9 mouse cellular contexts compared by ENCODE assay signal in the genomic region with DNA sequence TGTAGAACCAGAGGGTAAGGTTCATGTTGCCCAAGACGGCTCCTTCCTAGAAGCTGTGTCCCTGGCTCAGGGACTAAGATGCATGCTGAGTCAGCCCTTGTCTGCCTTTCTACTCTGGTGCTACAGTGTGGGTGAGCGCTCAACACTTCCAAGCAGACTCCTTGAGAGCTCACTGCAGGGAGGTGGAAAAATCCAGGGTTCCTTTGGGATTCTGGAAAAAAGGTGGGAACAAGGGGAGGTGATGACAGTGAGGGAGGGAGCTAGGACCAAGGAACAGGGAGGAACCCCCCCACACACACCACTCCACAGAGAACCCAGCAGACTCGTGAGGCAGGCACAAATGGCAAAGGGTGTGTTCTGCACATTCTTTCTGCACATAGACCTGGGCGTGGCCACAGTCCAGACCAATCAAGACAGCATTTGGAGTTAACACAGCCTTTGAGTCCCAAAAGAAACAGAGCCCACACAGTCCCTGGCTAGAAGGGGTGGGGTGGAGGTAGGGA. TPM values are rescaled to one million over a fixed set of nuclear protein-coding genes. Genes with fewer than 3 reads are reported as not detected.
A peak's percentile ranks its signal among the peaks of the same experiment; 100 is the strongest.
DNase-seq lines count a peak whose midpoint lies in the region; ATAC-seq and TF ChIP-seq lines count a peak whose summit lies in the region.
"Had no signal": no experiment of that assay in that cellular context is flagged by ENCODE, and none has a peak within 500 bp of the region (broad histone marks: within the 10 kb centered on the region; RNA-seq: fewer than 3 reads in every experiment).

No protein-coding gene starts in this region.

- no peak for DNase-seq in heart, adult 2 months
- peak; percentile 91 for DNase-seq in R1 (ENCODE audit: low read depth, low spot score)
- no peak for DNase-seq in gastrocnemius, postnatal 10 days
- no peak for DNase-seq in gastrocnemius, postnatal 25 days
- DNase-seq: layer of hippocampus, postnatal 36 days had no signal

- 54% methylated on average over 4 of the region's 4 CpGs for WGBS in heart, embryonic 14.5 days
- WGBS in heart, adult 2 months: 62% methylated on average over 4 of the region's 4 CpGs
- 47% methylated on average over 4 of the region's 4 CpGs for WGBS in kidney, embryonic 14.5 days
- WGBS in lung, embryonic 16.5 days: 44% methylated on average over 4 of the region's 4 CpGs
- WGBS in hindbrain, embryonic 13.5 days: 66% methylated on average over 4 of the region's 4 CpGs

- no peak for TF ChIP-seq POLR2A in heart, adult 2 months (IDR thresholded peaks at IDR 0.05; ENCODE audit: insufficient read depth, low read depth, low read length)

- no peak overlapping the region for H3K4me2 ChIP-seq in heart, embryonic 14.5 days (ENCODE audit: low read length)
- no peak overlapping the region for H3K4me2 ChIP-seq in kidney, embryonic 14.5 days (replicated peaks; ENCODE audit: low read depth, low read length)
- no peak overlapping the region for H3K4me2 ChIP-seq in lung, embryonic 16.5 days (ENCODE audit: low read depth, low read length)
- H3K4me2 ChIP-seq in hindbrain, embryonic 13.5 days: no peak overlapping the region

- H3K79me2 ChIP-seq in heart, adult 2 months (replicated peaks; ENCODE audit: control insufficient read depth, insufficient read depth, low read length): no peaks in the 10 kb centered on the region

- peaks cover 35% of the 10 kb centered on the region for H3K36me3 ChIP-seq in heart, embryonic 14.5 days (ENCODE audit: control insufficient read depth, insufficient read depth, low read length)
- no peaks in the 10 kb centered on the region for H3K36me3 ChIP-seq in heart, adult 2 months (ENCODE audit: control insufficient read depth, insufficient read depth, low read length)
- peaks cover 33% of the 10 kb centered on the region for H3K36me3 ChIP-seq in kidney, embryonic 14.5 days (ENCODE audit: control insufficient read depth, insufficient read depth, low read length)
- H3K36me3 ChIP-seq in lung, embryonic 16.5 days (ENCODE audit: control insufficient read depth, insufficient read depth, low read length): peaks cover 5% of the 10 kb centered on the region; the same call in 1 of the 2 replicates
- H3K36me3 ChIP-seq in hindbrain, embryonic 13.5 days: peaks cover 40% of the 10 kb centered on the region

- TF ChIP-seq EP300 in heart, adult 2 months (IDR thresholded peaks at IDR 0.05; ENCODE audit: insufficient read depth, low read depth, low read length): no peak

- no peaks in the 10 kb centered on the region for H3K27me3 ChIP-seq in heart, embryonic 14.5 days (ENCODE audit: control insufficient read depth, insufficient read depth, low read length)
- H3K27me3 ChIP-seq in heart, adult 2 months (ENCODE audit: control insufficient read depth, insufficient read depth, low read length): no peaks in the 10 kb centered on the region
- H3K27me3 ChIP-seq in kidney, embryonic 14.5 days (ENCODE audit: control insufficient read depth, insufficient read depth, low read length): peaks cover 2% of the 10 kb centered on the region; the same call in 1 of the 2 replicates
- no peaks in the 10 kb centered on the region for H3K27me3 ChIP-seq in lung, embryonic 16.5 days (ENCODE audit: control insufficient read depth, insufficient read depth, low read depth, low read length)
- H3K27me3 ChIP-seq in hindbrain, embryonic 13.5 days: no peaks in the 10 kb centered on the region

- no peaks in the 10 kb centered on the region for H3K9me3 ChIP-seq in heart, embryonic 14.5 days (ENCODE audit: control insufficient read depth, low read length)
- H3K9me3 ChIP-seq in kidney, embryonic 14.5 days (ENCODE audit: control insufficient read depth, low read length): no peaks in the 10 kb centered on the region
- no peaks in the 10 kb centered on the region for H3K9me3 ChIP-seq in lung, embryonic 16.5 days (ENCODE audit: control insufficient read depth, low read length)
- H3K9me3 ChIP-seq in hindbrain, embryonic 13.5 days: no peaks in the 10 kb centered on the region

- no peak for TF ChIP-seq CTCF in heart, adult 2 months (IDR thresholded peaks at IDR 0.05)

- ATAC-seq in heart, embryonic 14.5 days (ENCODE audit: insufficient number of reproducible peaks, insufficient read depth, low FRiP score, low read depth): peak; percentile 46; the same call in 1 of the 2 replicates
- ATAC-seq in kidney, embryonic 14.5 days (ENCODE audit: low FRiP score, low TSS enrichment): 0 out of 2 replicates have a peak, but pooled peaks have one; percentile 47
- ATAC-seq in lung, embryonic 16.5 days (ENCODE audit: low read depth): peak; percentile 86
- ATAC-seq in hindbrain, embryonic 13.5 days (ENCODE audit: low FRiP score): no peak; the same call in 1 of the 2 replicates

- intact Hi-C loops in heart, adult 2 months (cut with DNase I): no loop called here

- no peak overlapping the region for H3K9ac ChIP-seq in heart, embryonic 14.5 days (ENCODE audit: low read length)
- H3K9ac ChIP-seq in heart, adult 2 months (ENCODE audit: low read depth, low read length): no peak overlapping the region
- H3K9ac ChIP-seq in kidney, embryonic 14.5 days (ENCODE audit: low read depth, low read length): no peak overlapping the region
- H3K9ac ChIP-seq in lung, embryonic 16.5 days (ENCODE audit: low read length): no peak overlapping the region
- H3K9ac ChIP-seq in hindbrain, embryonic 13.5 days: no peak overlapping the region

- H3K4me1 ChIP-seq in heart, embryonic 14.5 days (ENCODE audit: control insufficient read depth in 2 of 2, insufficient read depth in 2 of 2, low read length in 2 of 2): peaks cover 5 to 7% of the 10 kb centered on the region in 2 experiments; a peak in 3 of 4 replicates
- no peaks in the 10 kb centered on the region for H3K4me1 ChIP-seq in heart, adult 2 months (ENCODE audit: control insufficient read depth, insufficient read depth, low read length)
- no peaks in the 10 kb centered on the region for H3K4me1 ChIP-seq in kidney, embryonic 14.5 days (ENCODE audit: control insufficient read depth, insufficient read depth, low read length)
- peaks cover 5% of the 10 kb centered on the region for H3K4me1 ChIP-seq in lung, embryonic 16.5 days (replicated peaks; ENCODE audit: control insufficient read depth, insufficient read depth, low read length)
- H3K4me1 ChIP-seq in hindbrain, embryonic 13.5 days (replicated peaks): no peaks in the 10 kb centered on the region

- H3K4me3 ChIP-seq in heart, embryonic 14.5 days (ENCODE audit: control insufficient read depth in 1 of 2, insufficient read depth in 1 of 2, low read depth in 1 of 2, low read length in 2 of 2): no peak overlapping the region
- no peak overlapping the region for H3K4me3 ChIP-seq in heart, adult 2 months
- H3K4me3 ChIP-seq in kidney, embryonic 14.5 days (ENCODE audit: low read length): no peak overlapping the region
- no peak overlapping the region for H3K4me3 ChIP-seq in lung, embryonic 16.5 days (ENCODE audit: low read length)
- H3K4me3 ChIP-seq in hindbrain, embryonic 13.5 days: no peak overlapping the region

- no peak overlapping the region for H3K27ac ChIP-seq in heart, embryonic 14.5 days (replicated peaks in 1 of 2; ENCODE audit: control insufficient read depth in 1 of 2, insufficient read depth in 1 of 2, low read depth in 2 of 2, low read length in 2 of 2)
- no peak overlapping the region for H3K27ac ChIP-seq in heart, adult 2 months
- no peak overlapping the region; the same call in 1 of the 2 replicates for H3K27ac ChIP-seq in kidney, embryonic 14.5 days (ENCODE audit: low read depth, low read length)
- peak overlapping the region; percentile 78 for H3K27ac ChIP-seq in lung, embryonic 16.5 days (ENCODE audit: low read length)
- no peak overlapping the region for H3K27ac ChIP-seq in hindbrain, embryonic 13.5 days

RNA-seq across cellular contexts. Expression of a gene that starts 10.9 kb away (rescaled TPM):
- polyA plus RNA-seq in heart, embryonic 14.5 days (2014; fragmentation: Nextera tagmentation; extraction: Ambion mirVana): 0.84 and 0.86 TPM in 2 replicates
- 1 to 10 TPM; 1.6 to 1.9 TPM for total RNA-seq in heart, adult 2 months (2021)
- 3.3 and 4.1 TPM in 2 replicates for polyA plus RNA-seq in heart, adult 2 months (2012; rRNA removed)
- 1.3 and 1.5 TPM in 2 replicates for polyA plus RNA-seq in kidney, embryonic 14.5 days (2014; fragmentation: Nextera tagmentation; extraction: Ambion mirVana)
- 1.1 and 1.4 TPM in 2 replicates for polyA plus RNA-seq in lung, embryonic 16.5 days (2015; fragmentation: Nextera tagmentation; extraction: Ambion mirVana)
- 3.7 and 4.1 TPM in 2 replicates for polyA plus RNA-seq in hindbrain, embryonic 13.5 days (2015; fragmentation: Nextera tagmentation; extraction: Ambion mirVana)
- total RNA-seq in gastrocnemius, postnatal 10 days (2021): 1 to 10 TPM in 1 of 2 experiments, under 1 TPM in 1; 0.82 to 2.2 TPM
- total RNA-seq in gastrocnemius, postnatal 25 days (2021): 1 to 10 TPM; 1.3 to 1.4 TPM

RNA-seq across cellular contexts. Expression of a gene that starts 16.9 kb away (rescaled TPM):
- 1.9 and 3.6 TPM in 2 replicates for polyA plus RNA-seq in heart, embryonic 14.5 days (2014; fragmentation: Nextera tagmentation; extraction: Ambion mirVana)
- total RNA-seq in heart, adult 2 months (2021): under 1 TPM; 0.55 to 0.77 TPM
- 2.2 and 6.2 TPM in 2 replicates for polyA plus RNA-seq in heart, adult 2 months (2012; rRNA removed)
- polyA plus RNA-seq in kidney, embryonic 14.5 days (2014; fragmentation: Nextera tagmentation; extraction: Ambion mirVana): 3.5 and 3.7 TPM in 2 replicates
- 2.3 and 4.3 TPM in 2 replicates for polyA plus RNA-seq in lung, embryonic 16.5 days (2015; fragmentation: Nextera tagmentation; extraction: Ambion mirVana)
- 5.2 and 5.6 TPM in 2 replicates for polyA plus RNA-seq in hindbrain, embryonic 13.5 days (2015; fragmentation: Nextera tagmentation; extraction: Ambion mirVana)
- total RNA-seq in gastrocnemius, postnatal 10 days (2021): 1 to 10 TPM; 1.1 to 1.2 TPM
- total RNA-seq in gastrocnemius, postnatal 25 days (2021): 1 to 10 TPM in 1 of 2 experiments, under 1 TPM in 1; 0.41 to 1.2 TPM

RNA-seq across cellular contexts. Expression of a gene that starts 16.9 kb away (rescaled TPM):
- 18.1 and 20.7 TPM in 2 replicates for polyA plus RNA-seq in heart, embryonic 14.5 days (2014; fragmentation: Nextera tagmentation; extraction: Ambion mirVana)
- total RNA-seq in heart, adult 2 months (2021): 1 to 10 TPM; 6.3 to 7.4 TPM
- 6.4 and 14.6 TPM in 2 replicates for polyA plus RNA-seq in heart, adult 2 months (2012; rRNA removed)
- polyA plus RNA-seq in kidney, embryonic 14.5 days (2014; fragmentation: Nextera tagmentation; extraction: Ambion mirVana): 22.2 and 26.3 TPM in 2 replicates
- 21.2 and 22.9 TPM in 2 replicates for polyA plus RNA-seq in lung, embryonic 16.5 days (2015; fragmentation: Nextera tagmentation; extraction: Ambion mirVana)
- polyA plus RNA-seq in hindbrain, embryonic 13.5 days (2015; fragmentation: Nextera tagmentation; extraction: Ambion mirVana): 23.5 and 25.9 TPM in 2 replicates
- total RNA-seq in gastrocnemius, postnatal 10 days (2021): 1 to 10 TPM; 4.1 to 5.3 TPM
- total RNA-seq in gastrocnemius, postnatal 25 days (2021): 1 to 10 TPM; 2.5 to 3.7 TPM
